Mouse (Mus musculus) thymus, postnatal 25 days (tissue): ENCODE data around the gene Apom.
A peak's percentile ranks its signal among the peaks of the same experiment; 100 is the strongest.

Source experiments
- DNase-seq: peaks from one replicate; pipeline ENCODE4 v3.0.0; 2022

Apom gene

DNA sequence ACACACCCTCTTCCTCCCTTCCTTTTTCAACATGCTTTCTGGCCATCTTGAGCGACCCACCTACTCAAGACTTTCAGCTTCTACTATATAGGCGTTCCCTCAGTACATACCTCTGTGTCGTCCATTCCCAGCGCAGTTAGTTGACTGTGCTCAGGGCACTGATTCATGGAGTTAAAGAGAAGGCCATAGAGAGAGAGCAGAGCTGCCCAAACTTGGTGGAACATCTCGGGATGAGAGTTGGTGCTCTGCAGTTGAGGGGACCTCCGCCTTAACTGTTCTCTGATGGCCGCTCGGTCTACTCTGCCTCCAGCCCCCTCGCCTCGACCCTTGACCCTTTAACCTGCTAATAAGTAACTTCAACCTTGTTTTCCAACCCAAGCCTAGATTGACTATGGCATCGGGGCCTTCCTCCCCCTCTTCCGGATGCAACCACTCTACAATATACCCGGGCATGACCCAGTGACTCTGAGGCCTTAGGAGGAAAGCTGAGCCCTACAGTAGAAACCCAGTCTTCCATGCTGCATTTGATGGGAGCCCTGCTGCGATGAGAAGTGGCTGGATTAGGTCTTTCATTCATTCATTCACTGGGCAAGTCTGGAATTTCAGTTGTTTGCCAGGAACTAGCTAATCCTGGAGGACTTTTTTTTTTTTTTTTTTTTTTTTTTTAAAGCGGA lies at the start of gene Apom:
Gene Apom (minus strand): TSS at position 551 of the 674 bp plus-strand sequence.
- DNase-seq = no peak

DNA sequence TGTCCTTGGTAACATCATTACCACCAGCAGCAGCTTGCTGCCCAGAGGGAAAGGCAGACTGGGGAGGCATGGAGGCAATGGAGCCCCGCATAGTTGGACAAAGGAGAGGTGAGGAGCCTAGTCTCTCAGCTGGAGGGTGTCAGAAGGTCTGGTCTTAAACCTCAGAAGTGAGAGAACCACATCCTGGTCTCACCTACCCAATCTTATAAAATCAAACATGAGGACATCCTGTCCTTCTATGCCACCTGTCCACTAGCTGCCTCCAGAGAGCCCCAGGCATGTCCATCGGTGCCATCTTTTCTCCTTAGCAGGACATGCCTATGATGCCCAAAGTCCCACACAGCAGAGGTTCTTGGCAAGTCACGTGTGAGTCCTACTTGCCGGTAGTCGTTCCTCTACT lies 48.2 kb upstream of the Apom start:
- no peak for DNase-seq

DNA sequence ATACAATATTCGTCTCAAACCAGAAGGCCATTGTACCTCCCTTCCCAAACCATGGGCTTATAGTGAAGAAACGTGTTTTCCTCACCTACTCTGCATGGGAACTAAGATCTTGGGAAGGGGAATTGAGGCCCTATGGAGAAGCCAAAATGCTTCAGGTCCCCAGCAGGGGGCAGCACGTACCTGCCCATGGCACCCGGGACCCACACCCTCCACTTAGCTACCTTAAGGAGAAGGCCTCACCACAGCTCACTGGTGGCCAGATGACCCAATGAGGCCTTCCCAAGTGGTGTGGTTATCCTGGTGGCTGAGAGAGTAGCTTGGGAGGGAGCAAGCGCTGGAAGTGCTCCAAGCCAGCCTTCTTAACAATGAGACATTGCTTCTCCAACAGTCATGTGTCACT lies 46.7 kb upstream of the Apom start:
- peak; percentile 87 for DNase-seq

DNA sequence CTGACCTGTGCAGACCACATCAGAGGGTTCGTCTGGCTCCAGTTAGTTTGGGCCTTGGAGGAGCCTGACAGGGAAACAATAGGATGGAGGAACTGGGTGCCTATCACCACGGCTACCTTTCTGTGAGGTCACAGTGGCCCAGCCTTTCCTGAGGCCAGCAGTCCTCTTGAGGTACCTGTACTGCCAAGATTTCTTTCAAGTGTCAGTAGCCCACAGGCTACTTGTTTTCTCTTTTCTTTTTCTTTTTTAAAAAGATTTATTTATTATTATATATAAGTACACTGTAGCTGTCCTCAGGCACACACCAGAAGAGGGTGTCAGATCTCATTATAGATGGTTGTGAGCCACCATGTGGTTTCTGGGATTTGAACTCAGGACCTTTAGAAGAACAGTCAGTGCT lies 44.1 kb upstream of the Apom start, which contains the start of gene Aif1:
Gene Aif1 (minus strand): TSS at position 101 of the 400 bp plus-strand sequence.
- DNase-seq = no peak

DNA sequence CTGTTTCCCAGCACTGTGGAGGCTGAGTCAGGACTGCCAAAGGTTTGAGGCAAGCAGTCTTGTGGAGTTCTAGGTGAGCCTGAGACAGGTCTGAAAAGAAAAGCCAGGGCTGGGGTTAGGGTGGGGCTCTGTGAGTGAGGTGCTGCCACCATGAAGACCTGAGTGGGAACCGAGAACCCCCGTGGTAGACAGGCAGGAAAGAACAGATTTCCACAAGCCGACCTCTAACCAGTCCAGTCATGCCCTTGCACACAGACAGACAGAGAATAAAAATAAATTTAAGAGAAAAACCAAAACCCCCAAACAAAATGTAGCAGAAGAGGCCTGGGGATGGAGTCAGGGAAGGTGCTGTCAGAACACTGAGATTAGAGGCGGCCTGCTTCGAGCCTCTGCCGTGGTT lies 43.5 kb upstream of the Apom start:
- no peak for DNase-seq

DNA sequence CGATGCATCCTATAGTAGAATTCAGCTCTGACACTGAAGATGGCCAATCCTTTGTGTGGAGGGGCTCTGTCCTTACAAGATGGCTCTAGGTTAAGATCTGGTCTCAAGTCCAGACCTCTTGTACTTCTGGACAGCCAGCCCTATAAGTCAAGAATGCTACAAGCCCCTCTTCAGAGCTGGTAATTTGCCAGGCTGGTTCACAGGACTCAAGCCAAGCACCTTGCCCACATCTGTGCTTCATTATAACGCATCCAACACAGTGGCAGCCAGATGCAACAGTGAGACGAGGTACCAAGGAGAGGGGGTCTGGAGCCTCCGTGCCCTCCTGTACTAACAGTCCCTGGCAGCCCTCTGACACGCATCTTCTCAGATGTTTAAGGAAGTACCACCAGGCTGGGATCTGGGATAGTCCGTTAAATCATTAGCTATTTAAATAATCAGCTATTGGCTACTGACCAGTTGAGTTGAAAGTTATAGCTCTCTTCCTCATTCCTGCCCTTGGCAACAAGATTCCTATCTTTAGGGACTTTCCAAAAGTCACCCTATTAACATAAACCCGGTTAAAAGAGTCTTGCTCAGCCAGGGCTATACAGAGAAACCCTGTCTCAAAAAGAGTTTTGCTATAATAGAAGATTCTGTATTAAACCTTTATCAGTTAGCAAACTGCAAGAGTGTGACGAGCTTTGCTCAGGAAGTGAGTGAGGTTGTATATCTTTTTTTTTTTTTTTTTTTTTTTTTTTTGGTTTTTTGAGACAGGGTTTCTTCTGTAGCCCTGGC lies 42.5 kb upstream of the Apom start:
- DNase-seq = no peak

DNA sequence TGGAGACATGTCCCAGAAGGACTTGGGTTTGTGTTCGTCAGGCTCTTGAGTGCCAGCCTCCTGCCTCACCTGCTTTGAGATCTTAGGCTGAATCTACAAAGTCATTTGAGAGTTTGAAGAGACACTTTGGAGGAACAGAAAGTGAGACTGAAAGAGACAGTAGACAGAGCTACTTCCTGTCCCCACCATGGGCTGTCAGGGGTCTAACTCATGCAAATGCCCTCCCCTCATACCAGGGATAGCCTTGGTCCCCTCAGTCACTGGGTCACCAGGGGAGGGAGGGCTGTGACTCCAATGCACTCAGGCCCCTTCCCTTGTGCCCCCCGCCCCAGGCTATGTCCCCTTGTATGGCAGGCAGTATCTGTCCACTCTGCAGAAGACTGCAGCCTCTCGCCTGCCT lies 41.5 kb upstream of the Apom start:
- DNase-seq = no peak

DNA sequence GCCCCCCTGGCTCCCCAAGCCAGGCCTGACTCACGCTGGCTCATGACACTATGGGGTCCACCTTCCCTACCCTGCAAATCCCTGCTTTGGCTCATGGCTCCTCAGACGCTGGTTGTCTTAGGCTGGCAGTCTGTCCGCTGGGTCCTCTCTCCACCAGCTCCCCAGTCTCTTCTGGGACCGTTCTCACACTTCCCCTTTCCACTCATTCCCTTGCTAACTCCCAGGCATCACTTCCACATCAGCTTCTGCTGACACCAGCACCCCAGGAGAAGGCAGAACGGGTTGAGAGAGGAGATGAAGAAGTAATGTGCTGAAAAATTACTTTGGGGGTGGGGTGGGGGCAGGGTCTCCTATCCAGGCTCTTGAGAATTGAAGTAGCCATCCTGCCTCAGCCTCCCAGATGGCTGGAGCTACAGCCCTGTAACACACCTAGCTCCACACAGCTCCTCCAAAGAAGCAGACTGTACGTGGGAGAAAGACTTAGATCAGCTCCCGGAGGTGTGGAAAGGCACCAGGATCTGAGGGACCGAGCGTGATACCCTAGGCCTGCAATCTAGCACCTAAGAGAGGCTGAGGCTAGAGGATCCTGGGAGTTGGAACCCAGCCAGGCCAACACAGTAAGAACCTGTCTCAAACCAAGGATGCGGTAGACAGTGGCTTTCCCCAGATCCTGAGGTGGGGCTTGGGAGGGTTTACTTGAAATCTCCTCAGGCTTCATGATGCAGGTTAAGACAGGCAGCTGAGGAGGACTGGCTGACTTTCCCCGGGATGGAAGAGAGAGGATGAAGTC lies 40.8 kb upstream of the Apom start:
- no peak for DNase-seq

DNA sequence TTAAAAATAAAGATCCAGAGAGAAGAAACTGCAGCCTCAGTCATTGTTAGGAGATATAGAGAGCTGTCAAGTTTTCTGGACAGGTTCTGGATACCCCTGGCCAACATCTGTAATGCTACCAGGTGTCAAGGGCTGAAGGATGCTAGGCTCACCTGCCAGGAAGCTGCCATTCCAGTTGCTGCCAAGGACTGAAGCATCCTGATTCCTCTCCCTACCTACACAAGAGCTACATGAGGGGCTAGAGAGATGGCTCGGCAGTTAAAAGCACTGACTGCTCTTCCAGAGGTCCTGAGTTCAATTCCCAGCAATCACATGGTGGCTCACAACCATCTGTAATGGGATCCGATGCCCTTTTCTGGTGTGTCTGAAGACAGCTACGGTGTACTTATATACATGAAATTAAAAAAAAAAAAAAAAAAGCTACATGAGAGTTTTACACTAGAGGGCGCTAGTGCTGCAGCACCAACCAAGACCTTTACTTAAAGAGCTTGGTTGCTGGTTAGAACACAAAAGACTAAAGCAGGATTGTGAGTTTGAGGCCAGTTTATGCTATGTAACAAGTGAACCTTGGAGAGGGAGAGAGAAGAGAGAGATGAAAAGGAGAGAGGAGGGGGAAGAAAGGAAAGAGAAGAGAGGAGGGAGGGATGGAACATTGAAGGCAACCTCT lies 36.8 kb upstream of the Apom start:
- DNase-seq = peak; percentile 37

DNA sequence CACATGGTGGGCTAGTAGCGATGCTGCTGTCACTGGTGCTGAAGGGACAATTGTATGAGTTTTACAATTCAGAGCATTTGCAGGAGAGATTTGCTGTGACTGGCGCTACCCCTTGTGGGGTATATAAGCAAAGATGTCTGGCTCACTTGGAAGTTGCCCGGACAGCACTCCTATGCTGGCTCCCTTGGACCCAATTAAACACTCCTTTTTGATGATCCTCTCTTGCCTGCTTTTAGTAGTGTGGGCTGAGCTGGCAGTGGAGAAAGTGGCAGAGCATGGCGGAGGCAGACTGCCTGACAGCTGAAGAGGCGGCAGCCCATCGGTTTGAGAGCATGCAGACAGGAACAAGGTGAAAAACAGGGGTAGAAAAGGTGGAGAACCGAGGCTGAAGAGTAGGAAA lies 35.9 kb upstream of the Apom start:
- DNase-seq = no peak

DNA sequence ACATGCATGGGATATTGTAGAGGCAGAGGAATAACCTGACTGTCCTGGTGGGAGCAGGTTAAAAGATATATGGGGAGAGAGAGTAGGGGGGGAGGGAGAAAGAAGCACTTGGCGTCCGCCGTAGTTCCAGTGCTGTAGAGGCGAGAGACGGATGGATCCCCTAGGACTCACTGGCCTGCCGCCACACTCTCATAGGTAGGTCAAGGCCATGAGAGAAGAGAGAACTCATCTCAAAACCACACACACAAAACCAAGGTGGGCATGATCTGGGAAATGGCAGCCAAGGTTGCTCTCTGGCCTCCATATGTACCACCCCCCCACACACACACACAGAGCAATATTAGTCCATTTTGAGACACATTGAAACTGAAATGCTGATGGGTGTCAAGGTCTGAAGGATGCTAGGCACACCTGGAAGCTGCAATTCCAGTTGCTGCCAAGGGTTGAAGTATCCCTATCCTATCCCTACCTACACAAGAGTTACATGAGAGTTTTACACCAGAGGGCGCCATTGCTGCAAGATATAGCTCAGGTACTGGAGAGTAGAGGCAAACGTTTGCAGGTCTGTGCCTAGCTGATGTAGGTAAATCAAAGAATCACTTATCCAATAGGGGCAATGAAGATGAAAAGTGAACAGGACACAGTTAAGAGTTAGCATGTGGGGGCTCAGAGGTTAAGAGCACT lies 34.6 kb upstream of the Apom start:
- peak; percentile 76 for DNase-seq

DNA sequence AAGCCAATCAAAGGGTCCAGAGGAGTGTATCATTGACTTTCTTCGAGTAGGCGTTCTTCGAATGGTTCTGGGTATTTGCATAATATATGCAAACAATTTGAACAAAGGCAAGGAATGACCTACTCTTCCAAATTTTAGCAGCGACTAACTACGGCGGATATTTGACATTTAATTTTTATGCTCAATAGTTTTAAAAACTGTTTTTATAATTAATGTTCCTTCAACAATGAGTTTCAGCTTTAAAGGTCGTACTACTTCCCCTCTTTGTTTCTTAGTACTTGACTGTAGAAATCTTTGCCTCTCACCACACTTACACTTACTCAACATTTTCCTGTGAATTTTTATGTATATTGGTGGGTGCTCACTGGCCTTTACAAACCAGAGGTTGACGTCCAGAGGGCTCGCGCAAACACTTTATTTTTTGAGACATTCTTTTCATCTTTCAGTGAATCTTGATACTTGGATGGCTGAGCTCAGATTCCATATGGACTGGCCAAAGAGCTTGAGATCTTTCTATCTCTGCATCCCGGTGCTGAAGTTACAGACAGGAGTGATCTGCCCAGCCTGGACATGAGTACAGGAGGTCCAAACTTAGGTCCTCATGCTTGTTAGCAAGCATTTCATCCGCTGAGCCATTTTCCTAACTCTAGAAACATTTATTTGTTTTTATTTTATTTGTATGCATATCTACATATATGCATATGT lies 33.8 kb upstream of the Apom start:
- DNase-seq = no peak

DNA sequence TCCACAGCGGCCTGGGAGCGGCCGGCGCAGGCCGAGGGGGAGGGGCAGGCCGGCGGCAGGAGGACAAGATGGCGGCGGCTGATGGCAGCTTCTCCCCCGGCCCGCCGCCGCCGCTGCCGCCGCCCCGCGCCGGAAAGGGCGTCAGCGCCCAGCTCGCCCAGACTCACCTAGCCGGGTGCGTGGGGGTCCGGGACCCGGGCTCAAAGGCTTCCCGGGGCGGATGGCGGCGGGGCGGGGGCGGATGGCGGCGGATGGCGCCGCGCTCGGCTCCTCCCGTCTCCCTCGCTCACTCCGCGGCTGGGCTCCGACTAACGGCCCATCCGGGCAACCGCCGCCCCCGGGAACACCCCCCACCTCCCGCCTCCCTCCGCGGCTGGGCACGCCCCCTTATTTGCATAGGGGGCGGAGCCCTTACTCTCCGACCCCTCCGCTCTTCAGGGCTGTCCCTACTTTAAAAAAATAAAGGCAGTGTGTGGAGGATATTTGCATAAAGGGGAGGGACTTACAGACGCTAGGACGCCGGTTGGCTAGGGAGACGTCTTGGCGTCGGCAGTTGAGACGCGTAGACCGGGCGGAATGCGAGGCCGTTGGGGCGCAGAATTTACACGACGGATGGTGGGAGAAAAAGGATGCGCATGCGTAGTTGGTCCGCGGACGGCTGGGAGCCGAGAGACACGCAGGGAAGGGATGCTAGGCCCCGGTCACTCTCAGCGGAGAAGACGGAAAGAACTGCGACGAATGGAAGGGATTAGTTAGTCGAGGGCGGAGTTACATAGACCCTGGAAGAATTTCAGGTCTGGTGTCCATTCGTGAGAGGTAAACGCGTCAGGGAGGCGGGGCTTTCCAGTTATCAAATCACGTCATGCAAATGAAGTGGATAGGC lies 33.0 kb upstream of the Apom start, which contains the start of gene Prrc2a:
Gene Prrc2a (minus strand): TSS at position 330 of the 883 bp plus-strand sequence.
- DNase-seq = peak; percentile 96

DNA sequence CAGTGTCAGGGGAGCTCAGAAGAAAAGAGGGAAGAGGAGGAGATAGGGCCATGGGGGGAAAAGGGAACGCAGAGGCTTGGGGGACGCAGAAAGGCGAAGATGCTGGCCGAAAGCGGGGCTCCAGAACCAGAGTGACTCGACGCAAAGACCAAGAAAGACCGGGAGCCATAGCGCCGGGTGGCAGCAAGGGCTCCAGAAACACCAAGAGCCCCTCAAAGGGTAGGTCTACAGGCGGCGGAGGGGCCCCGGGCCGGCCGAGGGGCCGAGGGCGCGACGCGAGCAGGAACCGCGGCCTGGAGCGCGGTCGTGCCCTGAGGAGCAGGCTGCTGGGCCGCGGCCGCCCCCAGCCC lies 32.3 kb upstream of the Apom start:
- DNase-seq = no peak

DNA sequence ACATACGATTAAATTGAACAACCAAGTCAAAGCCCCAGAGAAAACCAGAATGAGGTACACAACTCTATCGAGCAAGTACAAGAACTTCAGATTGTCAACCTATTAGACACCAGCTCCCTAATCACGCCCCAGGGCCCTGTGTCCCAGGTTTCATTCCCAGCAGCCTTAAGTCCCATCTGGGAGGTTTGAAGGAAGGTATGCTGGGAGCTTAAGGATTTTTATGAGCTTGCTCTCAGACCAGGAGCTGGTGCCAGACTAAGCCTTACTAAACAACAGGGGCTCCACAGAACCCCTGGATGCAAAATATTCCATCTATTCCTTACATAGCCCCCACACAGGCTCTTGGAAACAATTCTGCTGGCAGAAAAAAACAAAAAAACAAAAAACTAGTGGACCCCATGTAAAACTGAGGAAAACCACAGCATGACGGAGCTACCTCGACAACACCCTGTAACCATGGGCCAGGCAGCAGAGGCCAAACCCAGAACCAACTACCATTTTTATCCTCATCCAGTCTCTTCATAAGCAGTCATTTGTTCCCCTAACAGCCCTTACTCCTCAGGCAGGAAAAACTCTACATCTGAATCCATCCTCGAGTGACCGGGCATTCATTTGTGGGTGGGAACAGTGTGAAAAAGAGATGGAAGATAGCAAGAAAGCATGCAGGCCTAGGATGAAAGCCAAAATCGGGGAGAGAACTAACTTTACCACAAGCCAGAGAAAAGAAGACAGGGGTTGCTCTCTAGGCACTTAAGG lies 31.7 kb upstream of the Apom start:
- DNase-seq = no peak

DNA sequence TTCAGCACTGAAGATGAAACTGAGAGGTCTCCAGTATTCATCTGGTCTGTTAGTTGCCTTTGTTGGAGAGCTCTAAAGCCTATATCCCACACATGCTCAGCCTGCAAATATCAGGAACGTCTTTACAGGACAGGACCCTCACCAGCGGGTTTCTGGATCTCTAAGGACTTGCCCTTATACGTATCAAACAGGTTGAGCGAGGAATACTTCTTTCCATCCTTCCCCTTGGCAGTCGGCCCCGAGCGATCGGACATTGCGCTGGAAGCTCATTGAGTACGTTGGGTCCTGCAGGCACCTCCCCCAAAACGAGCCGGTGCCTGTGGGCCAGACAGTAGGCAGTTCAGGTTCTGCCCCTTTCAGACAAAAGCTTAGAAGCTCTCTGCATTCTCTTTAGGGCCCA lies 30.9 kb upstream of the Apom start:
- DNase-seq = no peak

DNA sequence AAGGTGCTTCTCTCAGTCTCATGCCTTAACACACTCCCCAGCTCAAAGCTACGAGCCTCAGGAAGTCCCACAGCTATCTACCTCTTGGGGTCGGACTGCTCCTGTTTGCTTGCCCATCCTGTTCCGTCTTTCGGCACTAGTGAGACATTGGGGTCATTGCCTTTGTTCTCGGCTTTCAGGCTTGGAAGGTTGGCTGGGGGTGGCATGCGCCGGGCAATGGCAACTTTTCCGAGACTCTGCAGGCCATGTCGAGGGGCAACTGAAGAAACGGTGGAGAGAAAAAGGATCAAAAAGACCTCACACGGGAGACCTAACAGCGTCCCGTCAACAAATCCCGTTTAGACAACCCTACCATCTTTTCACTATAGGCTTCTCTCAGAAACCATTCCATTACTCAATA lies 30.3 kb upstream of the Apom start:
- no peak for DNase-seq

DNA sequence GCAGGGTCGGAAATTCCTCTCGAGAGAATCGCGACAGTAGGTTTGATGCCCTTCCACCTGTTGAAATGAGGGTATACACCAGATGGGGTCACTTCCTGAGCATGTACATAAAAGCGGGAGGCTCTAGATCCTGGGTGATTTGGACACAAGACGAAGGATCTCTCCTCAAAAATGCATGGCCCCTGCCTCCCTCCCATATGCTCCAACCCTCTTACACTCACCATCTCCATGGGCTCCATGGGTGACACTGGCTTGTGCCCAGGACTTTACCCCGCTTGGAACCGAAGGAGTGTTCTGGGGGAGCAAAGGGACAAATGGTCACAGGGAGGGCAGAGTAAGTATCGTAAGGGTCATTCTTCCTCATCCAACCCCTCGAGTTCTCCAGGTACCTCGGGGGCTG lies 29.6 kb upstream of the Apom start:
- DNase-seq = no peak

DNA sequence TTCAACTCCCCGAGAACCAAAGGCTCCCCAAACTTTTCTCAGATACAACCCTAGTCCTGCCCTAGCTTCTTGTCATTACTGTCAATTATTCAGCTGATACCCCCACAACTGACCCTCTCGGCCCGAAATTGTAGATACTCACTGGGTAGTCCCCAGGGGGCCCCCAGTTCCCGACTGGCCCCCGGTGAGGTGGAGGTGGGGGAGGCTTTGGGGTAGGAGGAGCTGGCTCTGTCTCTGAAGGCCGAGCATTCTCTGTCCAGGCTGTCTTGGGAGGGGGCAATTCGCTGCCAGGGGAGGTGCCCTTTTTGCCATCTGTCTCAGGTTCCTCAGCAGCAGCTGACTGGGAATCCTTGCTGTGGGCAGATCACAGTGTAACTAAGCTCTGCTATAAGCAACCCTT lies 27.8 kb upstream of the Apom start:
- no peak for DNase-seq
